Mouse (Mus musculus) cortical plate, adult 2 months (tissue): ENCODE data around the gene Rreb1.

Experiments used
- CTCF ChIP-seq: fragments of 200-500 bp; IDR thresholded peaks from 2 replicates; pipeline ENCODE4 v1.5.1; 2011; ENCODE audit warnings: mild to moderate bottlenecking, control low read depth, low read length; ENCODE audit not compliant: insufficient read depth; ENCODE audit errors: extremely low read depth
- POLR2A ChIP-seq: fragments of 200-500 bp; IDR thresholded peaks from 2 replicates; pipeline ENCODE4 v1.6.1; 2011; ENCODE audit warnings: mild to moderate bottlenecking, low read length, control low read depth; ENCODE audit not compliant: insufficient read depth; ENCODE audit errors: extremely low read depth

DNA sequence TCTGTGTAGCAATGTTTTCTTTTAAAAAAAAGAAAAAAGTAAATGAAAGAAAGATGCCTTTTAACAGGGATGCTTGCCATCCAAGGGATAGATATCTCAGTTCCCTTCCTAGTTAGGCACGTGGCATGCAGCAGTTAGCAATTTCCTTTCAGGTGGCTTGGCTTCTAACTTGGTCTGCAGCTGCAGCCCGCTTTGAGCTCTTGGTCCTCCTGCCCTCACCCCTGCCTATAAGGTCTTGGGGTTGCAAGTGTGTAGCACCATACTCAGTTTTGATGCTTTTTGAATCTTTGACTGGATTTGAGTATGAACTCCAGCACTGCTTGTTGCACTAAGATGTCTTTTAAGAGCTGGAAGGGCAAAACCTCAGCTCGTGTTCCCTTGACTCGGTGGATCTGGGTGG, 144.9 kb downstream of the Rreb1 start:
- no peak for TF ChIP-seq CTCF
- no peak for TF ChIP-seq POLR2A
